Mouse (Mus musculus) gastrocnemius, adult 8-10 months (tissue): ENCODE data around the gene Gm10775. TPM values are rescaled to one million over a fixed set of nuclear protein-coding genes. Genes with fewer than 3 reads are reported as not detected.

Experiments used
- DNase-seq, 2 experiments: peaks; one replicate each; pipeline ENCODE4 v3.0.0; 2022; ENCODE audit warnings: low spot score in 2 of 2
- total RNA-seq, 4 experiments: library from RNA; stranded (reverse); gene quantifications; 2 replicates each; pipeline ENCODE4 v1.2.4; 2022

The Gm10775 gene
- total RNA-seq, result not detected

DNA sequence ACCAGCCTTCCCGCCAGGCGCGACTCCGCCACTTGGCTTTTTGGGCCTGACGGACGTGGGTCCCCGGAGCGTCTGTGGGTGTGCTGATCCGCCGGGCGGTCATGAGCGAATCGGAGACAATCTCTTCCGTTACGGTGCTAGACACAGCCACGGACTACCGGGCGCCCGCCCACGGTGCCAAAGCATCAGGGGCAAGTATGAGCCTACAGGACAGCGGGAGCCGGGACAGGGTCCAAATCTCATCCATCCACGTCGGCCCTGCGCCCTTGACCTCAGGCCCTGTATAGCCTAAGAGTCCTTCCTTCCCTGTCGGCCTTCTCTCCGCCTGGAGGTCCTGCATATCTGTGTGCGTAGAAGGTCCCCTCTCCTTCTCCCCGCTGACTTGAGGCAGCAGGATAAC lies at the start of gene Gm10775:
Gene Gm10775, plus strand, starts transcription at position 301 of the 400 bp plus-strand sequence.
- no peak for DNase-seq

DNA sequence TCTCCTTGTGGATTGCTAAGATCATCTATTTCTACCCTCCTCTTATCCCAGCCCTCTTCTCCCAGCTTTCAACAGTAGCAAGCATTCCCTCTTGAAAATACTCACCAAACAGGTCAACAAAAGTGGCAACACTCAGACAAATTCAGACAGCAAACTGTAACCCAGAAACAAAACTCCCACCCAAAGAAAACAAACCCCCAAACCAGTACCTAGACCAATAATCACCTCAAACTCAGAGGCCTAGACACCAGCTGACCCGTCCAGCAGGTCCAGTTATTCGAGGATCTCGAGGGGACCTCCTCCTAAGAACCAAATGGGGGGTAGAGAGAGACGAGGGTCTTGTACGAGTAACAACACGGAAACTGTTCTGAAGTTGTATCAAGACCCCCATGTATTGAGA lies 33.4 kb upstream of the Gm10775 start:
- DNase-seq, result no peak

DNA sequence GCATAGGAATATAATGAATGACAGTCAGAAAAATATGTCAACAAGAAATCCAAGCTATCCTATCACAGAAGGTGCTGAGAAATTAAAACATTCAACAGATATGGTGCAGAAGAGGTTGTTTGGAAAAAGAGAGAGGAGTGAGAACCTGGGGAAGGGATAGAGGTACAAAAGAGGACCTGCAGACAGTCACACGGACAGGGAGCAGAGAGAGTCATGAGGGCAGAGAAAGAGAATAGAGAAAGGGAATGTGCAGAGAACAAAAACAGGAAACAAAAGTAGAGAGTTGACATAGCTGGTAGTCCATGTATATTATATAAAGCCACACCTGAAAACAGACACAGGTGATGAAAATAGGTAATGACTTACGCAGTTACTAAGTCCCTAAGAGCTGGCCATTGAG lies 32.7 kb upstream of the Gm10775 start:
- no peak for DNase-seq

DNA sequence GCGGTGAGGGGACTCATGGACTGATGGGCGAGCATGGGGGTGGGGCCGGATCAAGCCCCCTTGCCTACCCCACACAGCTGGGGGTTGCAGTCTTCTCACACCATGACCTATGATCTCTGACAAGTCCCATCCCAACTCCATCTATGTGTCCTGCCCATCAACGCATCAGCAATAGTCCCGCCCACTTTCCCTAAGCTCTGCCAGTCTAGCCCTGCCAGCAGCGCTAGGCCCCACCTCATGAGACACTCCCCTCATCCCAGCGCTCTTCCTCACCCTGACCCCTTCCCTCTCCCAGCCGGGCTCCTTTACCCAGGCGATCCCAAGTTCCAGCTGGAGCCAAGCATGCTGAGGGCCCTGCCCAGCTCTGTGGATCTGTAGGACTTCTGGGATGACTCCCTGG lies 22.1 kb upstream of the Gm10775 start:
- no peak for DNase-seq

DNA sequence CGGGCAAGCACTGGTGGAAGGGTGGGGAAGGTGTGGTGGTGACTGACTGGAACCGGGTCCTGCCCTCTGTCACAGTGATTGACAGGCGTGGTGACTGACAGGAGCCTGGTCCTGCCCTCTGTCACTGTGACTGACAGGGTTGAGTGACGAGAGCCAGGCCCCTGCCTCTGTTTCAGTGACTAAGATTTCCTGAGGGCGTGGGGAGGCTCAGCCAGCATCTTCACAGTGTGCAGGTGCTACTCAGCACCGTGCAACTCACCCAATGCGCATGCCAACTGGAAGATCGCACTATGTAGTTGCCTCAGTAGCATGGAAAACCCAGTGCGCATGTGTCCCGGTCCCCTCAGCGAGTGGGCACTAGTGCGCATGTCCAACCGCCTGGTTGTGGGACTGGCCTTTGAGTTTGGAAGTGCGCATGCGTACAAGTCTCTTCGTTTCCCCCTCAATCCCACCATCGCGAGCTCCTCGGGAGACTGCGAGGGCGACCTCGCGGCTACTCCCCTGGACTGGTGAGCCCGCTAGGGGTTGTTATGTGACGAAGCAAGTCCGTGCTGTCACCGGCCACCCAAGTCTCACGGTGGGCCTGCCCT lies 18.7 kb upstream of the Gm10775 start:
- DNase-seq, result peak; percentile 92 to 93

DNA sequence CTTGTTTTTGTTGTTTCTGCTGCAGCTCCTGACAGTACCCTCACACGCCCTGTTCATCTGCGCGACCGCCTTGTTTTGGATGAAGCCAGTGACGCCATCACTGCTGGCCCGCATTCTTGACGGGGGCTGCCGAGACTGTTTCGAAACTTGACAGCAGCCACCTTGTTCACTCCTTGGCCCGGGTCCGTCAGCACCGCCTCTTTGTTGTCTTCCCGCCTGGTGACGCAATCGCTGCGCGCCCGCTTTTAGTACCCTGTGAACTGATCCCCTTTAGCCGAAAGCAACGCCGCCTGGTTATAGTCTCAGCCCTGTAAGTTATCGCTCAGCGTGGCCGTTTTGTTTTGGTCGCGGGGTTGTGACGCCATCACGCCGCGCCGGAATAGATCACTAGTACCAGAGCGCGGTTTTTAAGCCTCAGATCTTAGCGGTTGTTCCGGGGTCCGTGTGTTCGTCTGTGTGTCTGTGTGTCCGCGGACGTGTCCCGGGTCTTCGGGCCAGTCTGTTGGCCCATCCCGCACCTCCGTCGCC lies 18.2 kb upstream of the Gm10775 start:
- peak; percentile 84 to 85 for DNase-seq

DNA sequence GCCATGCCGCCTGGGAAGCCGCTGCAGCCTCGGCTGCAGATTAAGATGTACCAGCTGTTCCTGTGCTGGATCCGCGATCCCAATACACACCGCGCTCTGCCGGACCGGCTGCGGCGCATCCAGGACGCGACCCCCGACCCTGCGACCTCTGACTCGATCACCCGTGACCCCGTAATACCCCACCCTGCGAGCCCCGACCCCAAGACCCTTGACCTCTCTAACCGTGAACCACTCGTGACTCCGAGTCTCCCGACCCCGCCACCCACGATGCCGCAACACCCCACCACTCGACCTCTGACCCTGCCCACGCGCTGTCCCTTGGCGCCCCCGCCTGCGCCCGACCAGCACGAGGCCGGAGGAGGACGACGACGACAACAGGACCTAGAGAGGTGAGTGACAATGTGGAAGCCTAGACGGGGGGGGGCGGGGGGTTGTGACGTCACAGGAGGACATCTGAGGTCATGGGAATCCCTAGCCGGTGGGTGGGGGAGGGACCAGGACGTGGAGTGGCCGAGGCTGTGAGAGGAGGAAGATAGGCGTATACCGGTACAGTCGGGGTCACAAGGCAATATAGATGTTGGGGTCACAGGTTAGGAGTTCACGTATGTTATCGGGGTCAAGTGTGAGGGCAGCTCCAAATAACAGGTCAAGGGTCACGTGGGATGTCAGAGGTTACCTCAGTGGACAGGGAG lies 17.6 kb upstream of the Gm10775 start:
- no peak for DNase-seq

DNA sequence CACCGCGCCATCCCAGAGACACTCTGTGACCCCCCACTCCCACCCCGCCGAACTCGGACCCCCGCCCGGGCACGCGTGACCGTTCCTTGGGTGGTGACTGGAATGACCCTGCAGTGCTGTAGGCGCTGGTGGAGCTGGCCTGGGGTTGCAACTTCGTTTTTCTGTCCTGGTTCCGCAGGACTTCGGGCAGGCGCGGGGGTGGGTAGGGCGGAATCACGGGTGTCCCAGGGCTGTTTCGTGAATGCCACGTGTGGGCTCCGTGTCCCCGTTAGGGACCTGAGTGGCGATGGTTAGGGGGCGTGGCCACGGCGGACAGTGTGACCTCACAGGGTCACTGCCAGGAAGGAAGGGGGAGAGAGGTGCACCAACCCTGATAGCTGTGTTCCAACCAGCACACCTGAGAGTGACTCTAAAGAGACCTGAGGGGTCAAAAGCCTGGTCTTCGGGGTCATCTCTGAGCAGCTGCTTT lies 17.0 kb upstream of the Gm10775 start:
- DNase-seq, result no peak

DNA sequence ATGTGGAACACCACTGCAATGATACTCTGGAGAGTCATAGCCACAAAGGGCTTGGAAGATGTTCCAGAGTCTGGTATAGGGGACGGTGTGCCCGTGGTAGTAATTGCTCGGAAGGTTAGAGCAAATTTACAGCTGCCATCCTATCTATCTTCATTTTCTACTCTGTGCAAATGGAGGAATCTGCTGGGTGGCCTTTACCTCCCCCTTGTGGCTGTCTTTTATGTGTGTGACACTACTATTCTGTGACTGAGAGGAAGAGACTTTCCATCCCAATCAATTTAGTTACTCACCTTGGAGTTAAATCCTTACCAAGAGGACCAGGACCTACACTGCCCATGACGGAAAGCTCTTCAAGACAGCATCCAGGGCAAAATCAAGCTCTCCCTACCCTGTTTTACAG lies 16.1 kb upstream of the Gm10775 start:
- DNase-seq, result no peak

DNA sequence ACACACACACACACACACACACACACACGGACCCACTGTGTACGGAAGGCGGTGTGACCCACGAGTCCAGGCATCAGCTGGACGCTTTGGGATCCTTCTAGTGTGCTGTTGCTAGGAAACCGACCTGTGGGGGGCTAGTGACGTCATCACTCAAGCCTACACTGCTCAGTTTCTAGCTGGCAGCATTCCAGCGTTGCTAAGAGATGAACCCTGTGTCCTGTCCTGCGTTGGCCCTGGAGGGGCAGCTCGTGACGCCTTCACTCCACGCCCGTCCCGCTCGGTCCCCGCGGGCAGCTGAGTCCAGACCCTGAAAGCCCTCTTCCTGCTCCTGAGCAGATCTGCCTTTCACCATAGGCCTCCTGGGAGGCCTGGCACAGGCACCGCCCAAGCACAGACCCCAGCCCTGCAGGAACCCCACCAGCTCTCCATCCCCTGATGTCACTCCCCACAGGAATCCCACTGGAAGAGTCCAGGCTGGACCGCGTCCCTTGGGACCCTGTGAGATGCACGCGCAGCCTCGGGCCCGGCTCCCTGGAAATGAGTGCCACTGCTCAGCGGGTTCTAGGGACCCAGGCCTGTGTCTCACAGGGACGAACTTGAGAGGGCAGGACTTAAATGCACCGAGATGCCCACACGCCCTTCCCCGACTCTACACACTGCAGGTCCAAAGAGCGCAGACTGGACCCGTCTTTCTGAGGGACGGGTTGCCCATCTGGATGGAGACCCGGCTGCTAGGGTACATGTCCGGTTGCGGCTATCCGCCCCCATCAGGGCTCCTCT lies 974 bp upstream of the Gm10775 start:
- DNase-seq, result no peak

DNA sequence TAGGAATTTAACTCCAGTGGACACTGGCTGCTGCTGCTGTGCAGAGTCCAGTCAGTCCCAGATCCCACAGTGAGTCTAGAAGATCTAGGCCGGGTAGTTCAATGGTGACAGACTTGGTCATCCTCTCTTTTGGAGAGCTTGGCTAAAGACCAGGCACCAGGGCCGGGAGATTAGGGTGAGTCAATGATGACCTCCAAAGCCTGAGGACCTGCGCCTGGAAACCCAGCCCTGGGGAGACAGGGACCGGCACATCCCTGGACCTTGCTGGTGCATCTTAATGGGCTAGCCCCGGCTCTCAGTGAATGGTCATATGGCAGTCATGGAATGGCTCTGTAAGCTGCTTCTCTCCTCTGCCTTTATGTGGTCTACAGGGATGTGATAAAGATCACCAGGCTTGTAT lies 2.7 kb downstream of the Gm10775 start:
- no peak for DNase-seq

DNA sequence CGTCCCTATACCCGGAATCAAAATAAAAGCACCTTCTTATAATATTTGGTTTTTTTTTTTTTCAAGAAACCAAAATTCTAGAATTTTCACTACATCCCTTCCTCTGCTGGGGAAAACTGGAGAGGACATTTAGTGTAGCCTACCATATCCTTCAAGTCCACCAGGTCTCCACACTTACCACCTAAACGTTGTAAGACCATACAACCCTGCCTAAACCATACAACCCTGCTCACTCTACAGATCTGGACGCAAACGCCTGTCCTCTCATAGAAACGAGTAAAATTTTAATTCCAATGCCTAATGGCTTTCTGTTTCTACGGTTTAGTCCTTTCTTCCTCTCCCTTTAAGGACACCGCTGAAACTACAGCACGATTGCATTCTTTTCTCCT lies 18.6 kb downstream of the Gm10775 start:
- no peak for DNase-seq

DNA sequence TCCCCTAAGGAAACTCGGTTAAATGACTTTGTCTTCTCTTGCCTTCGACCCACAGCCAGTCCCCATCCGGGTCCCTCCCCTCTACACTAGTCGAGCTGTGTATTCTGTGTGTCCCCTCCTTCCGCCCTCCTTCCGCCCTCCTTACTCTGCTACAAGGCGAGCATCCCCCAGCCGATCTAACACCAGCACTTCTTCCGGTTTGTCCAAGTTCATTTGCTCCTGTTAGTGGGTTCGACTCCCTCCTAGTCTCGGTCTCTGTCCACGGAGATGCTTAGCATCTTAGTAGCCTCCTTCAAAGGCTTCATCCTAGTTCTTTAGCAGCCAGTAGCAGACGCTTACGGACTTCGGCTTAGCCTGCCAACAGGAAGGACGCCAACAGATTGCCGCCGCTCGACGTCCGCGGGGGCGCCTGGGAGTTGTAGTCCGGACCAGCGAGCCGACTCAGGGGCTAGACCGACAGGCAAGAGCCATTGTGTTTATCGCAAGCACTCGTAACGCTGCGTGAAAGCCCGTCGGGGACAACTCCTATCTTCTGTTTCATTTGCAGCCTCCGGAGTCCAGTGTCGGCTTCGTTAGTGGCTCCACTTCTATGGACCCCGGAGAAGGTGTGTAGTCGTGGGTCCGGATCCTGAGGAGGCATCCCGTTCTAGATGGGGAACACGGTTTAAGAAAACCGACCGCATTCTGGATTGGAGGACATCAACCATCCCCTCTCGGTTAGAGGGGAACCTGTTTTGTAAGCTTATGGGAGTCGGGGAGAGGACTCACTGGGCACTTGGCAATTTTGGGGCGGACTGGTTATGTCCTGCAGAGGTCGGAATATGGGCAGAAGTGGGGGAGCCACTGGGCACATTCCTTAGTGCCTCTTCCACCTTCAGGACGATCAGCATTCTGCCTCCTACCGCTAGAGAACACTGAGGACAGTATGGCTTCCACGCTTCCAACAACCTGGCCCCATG lies 19.3 kb downstream of the Gm10775 start, which contains the start of gene Zfp369:
Gene Zfp369, plus strand, starts transcription at position 432 of the 959 bp plus-strand sequence.
- peak; percentile 84 to 86 for DNase-seq

DNA sequence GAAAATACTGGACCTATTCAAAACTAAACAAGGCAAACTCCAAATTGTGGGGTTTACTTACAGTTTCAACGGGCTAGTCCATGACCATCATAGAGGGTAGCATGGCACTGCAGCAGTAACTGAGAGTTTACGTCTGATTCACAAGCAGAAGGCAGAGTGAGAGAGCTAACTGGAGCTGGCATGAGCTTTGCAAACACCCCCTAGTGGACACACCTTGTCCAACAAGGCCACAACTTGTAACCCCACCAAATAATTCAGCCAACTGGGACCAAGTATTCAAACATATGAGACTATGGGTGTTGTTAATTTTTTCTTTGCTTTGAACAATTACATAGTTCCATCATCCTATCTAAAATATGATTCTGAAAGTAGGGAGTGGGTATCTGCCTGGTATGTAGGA lies 27.4 kb downstream of the Gm10775 start:
- no peak for DNase-seq

DNA sequence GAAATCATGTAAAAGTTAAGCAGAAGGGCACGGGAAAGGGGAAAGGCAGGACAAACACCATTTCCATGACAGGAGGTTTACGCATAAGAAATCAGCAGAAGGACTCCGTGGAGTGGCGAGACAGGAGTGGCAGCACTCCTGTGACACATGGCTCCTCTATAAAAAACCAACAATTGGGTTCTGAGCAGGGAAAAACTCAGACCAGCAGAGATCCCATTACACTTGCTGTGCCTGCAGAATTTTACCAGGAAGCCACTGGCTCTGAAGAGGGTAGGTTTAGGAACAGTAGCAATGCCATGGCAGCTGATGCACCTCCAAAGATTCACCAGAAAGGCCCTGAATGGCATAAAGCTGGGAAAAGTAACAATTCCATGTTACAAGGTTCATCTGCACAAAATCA lies 37.0 kb downstream of the Gm10775 start:
- DNase-seq, result no peak

Other genes with a start within 250 kb of the Gm10775 start
- not detected for gene Spata31d1c, start 226.5 kb upstream of the Gm10775 start, total RNA-seq
- not detected for gene Prss47, start 206.8 kb upstream of the Gm10775 start, total RNA-seq
- 1 to 10 TPM; 6.2 to 7.8 (median 6.6) TPM for gene Mfsd14b, start 146.6 kb upstream of the Gm10775 start, total RNA-seq
- gene Olfr465-ps1, start 121.5 kb upstream of the Gm10775 start, total RNA-seq, result not detected
- not detected for gene Olfr466, start 109.3 kb upstream of the Gm10775 start, total RNA-seq
- gene Nlrp4f, start 53.6 kb upstream of the Gm10775 start, total RNA-seq, result not detected
- gene Zfp369, start 19.3 kb downstream of the Gm10775 start, total RNA-seq, result 10 to 100 TPM in 3 of 4 experiments, 1 to 10 TPM in 1; 9.9 to 12.9 (median 11.1) TPM